Mouse (Mus musculus) frontal cortex, adult (tissue): Measurements from ENCODE around the gene Tet1.
"Not testable (repeated sequence)": the region's sequence is repeated elsewhere in the genome, so short reads cannot be mapped to it uniquely, and the experiment has no call there.

ENCODE experiments used
- ATAC-seq: cut with Nextera tagmentation; 2 replicates; pipeline ENCODE4 v1.9.2; 2017; ENCODE audit warnings: mild to moderate bottlenecking, moderate library complexity, mixed read lengths; ENCODE audit not compliant: low TSS enrichment

Tet1 gene

GRCm38 (mm10) chr10:62847069-62847626, 61.6 kb downstream of the Tet1 start:
- peak; percentile 69 for ATAC-seq

GRCm38 (mm10) chr10:62843787-62844491, 64.9 kb downstream of the Tet1 start:
- no peak for ATAC-seq

GRCm38 (mm10) chr10:62841901-62842447, 66.8 kb downstream of the Tet1 start:
- no peak for ATAC-seq

GRCm38 (mm10) chr10:62840687-62841086, 68.1 kb downstream of the Tet1 start:
- ATAC-seq, result no peak

GRCm38 (mm10) chr10:62837987-62838386, 70.8 kb downstream of the Tet1 start:
- ATAC-seq, result no peak

- no peak for ATAC-seq
These were observed 76.0 kb downstream of the Tet1 start for GRCm38 (mm10) chr10:62832783-62833182.

GRCm38 (mm10) chr10:62831546-62831945, 77.2 kb downstream of the Tet1 start:
- ATAC-seq, result no peak

GRCm38 (mm10) chr10:62824474-62824873, 84.3 kb downstream of the Tet1 start:
- ATAC-seq, result no peak

- ATAC-seq, result no peak
These were observed 85.4 kb downstream of the Tet1 start for GRCm38 (mm10) chr10:62823431-62823830.

- peak; percentile 57; the same call in 1 of the 2 replicates for ATAC-seq
These were observed 98.8 kb downstream of the Tet1 start for GRCm38 (mm10) chr10:62810010-62810409.

GRCm38 (mm10) chr10:62808766-62809165, 100.0 kb downstream of the Tet1 start:
- no peak for ATAC-seq

- ATAC-seq, result no peak
These were observed 100.5 kb downstream of the Tet1 start for GRCm38 (mm10) chr10:62808316-62808715.

- no peak for ATAC-seq
These were observed 104.7 kb downstream of the Tet1 start for GRCm38 (mm10) chr10:62804106-62804505.

- ATAC-seq, result no peak
These were observed 105.5 kb downstream of the Tet1 start for GRCm38 (mm10) chr10:62803296-62803695.

GRCm38 (mm10) chr10:62794221-62794620, 114.6 kb downstream of the Tet1 start:
- ATAC-seq, result no peak

- no peak for ATAC-seq
These were observed 115.7 kb downstream of the Tet1 start for GRCm38 (mm10) chr10:62793091-62793453.

GRCm38 (mm10) chr10:62792177-62793090, 116.4 kb downstream of the Tet1 start, which contains the start of gene Ccar1:
TSS of gene Ccar1 (minus strand) at chr10:62792286.
- ATAC-seq, result peak; percentile 99

GRCm38 (mm10) chr10:62791251-62792176, 117.3 kb downstream of the Tet1 start:
- no peak; the same call in none of the 2 replicates for ATAC-seq

GRCm38 (mm10) chr10:62781776-62782175, 127.0 kb downstream of the Tet1 start:
- ATAC-seq, result not testable (repeated sequence)
